Comparison of ENCODE assay signal across 34 mouse cellular contexts in genomic region chr13:80974424-80974823, GRCm38 (mm10).
"Had no signal": no experiment of that assay in that cellular context is flagged by ENCODE, and none has a peak within 500 bp of the region (broad histone marks: within the 10 kb centered on the region; RNA-seq: fewer than 3 reads in every experiment).

No protein-coding gene starts in this region.

- DNase-seq: heart, postnatal 10 days; heart, postnatal 14 days; heart, postnatal 36 days; heart, postnatal 4 days; kidney, adult 11 months; kidney, adult 18-20 months; kidney, adult 2 months; kidney, adult 8-10 months; kidney, adult 9 months; kidney, postnatal 10 days; kidney, postnatal 14 days; kidney, postnatal 25 days; kidney, postnatal 36 days; kidney, postnatal 4 days; layer of hippocampus, adult 9-11 months; layer of hippocampus, postnatal 36 days had no signal

- H3K27me3 ChIP-seq: heart, embryonic 13.5 days; heart, embryonic 15.5 days; hindbrain, embryonic 12.5 days; hindbrain, embryonic 13.5 days; hindbrain, embryonic 15.5 days; intestine, embryonic 15.5 days; kidney, embryonic 15.5 days had no signal

- H3K36me3 ChIP-seq: heart, embryonic 10.5 days; heart, embryonic 13.5 days; heart, embryonic 15.5 days; hindbrain, embryonic 10.5 days; hindbrain, embryonic 12.5 days; hindbrain, embryonic 13.5 days; hindbrain, embryonic 15.5 days; intestine, embryonic 15.5 days; kidney, embryonic 15.5 days had no signal

- H3K4me3 ChIP-seq: heart, embryonic 10.5 days; heart, embryonic 13.5 days; heart, embryonic 15.5 days; hindbrain, embryonic 10.5 days; hindbrain, embryonic 12.5 days; hindbrain, embryonic 13.5 days; hindbrain, embryonic 15.5 days; intestine, embryonic 15.5 days; kidney, embryonic 15.5 days; layer of hippocampus, adult 2 months; left cerebral cortex, adult 2 months had no signal

- H3K9me3 ChIP-seq: heart, embryonic 10.5 days; heart, embryonic 13.5 days; heart, embryonic 15.5 days; hindbrain, embryonic 10.5 days; hindbrain, embryonic 12.5 days; hindbrain, embryonic 13.5 days; hindbrain, embryonic 15.5 days; intestine, embryonic 15.5 days; kidney, embryonic 15.5 days had no signal

- H3K4me1 ChIP-seq: heart, embryonic 10.5 days; hindbrain, embryonic 10.5 days; hindbrain, embryonic 12.5 days; hindbrain, embryonic 13.5 days; hindbrain, embryonic 15.5 days; intestine, embryonic 15.5 days; kidney, embryonic 15.5 days had no signal

- H3K9ac ChIP-seq: heart, embryonic 13.5 days; heart, embryonic 15.5 days; hindbrain, embryonic 12.5 days; hindbrain, embryonic 13.5 days; hindbrain, embryonic 14.5 days; hindbrain, embryonic 15.5 days; intestine, embryonic 15.5 days; kidney, embryonic 15.5 days had no signal

- ATAC-seq: hindbrain, embryonic 16.5 days; hindbrain, postnatal 0 days; inflammation-experienced regulatory T-cells, adult 6 months; intestine, embryonic 15.5 days; intestine, embryonic 16.5 days; intestine, postnatal 0 days had no signal

- H3K4me2 ChIP-seq: heart, embryonic 13.5 days; heart, embryonic 15.5 days; hindbrain, embryonic 12.5 days; hindbrain, embryonic 13.5 days; hindbrain, embryonic 14.5 days; hindbrain, embryonic 15.5 days; intestine, embryonic 15.5 days; kidney, embryonic 15.5 days had no signal

- H3K27ac ChIP-seq: heart, embryonic 10.5 days; heart, embryonic 13.5 days; heart, embryonic 15.5 days; hindbrain, embryonic 10.5 days; hindbrain, embryonic 12.5 days; hindbrain, embryonic 13.5 days; hindbrain, embryonic 14.5 days; hindbrain, embryonic 15.5 days; hindbrain, postnatal 0 days; intestine, embryonic 15.5 days; kidney, embryonic 15.5 days; kidney, postnatal 0 days; layer of hippocampus, adult 2 months; left cerebral cortex, adult 2 months had no signal
